Mouse (Mus musculus) adrenal gland (tissue): ENCODE results near the gene Anxa8.

Experiments used
- intact Hi-C: fragments of 180-260 bp; cut with DNase I; formaldehyde crosslinking; loops from one replicate; pipeline ENCODE4 v1.15.1; 2025

The Anxa8 gene

DNA sequence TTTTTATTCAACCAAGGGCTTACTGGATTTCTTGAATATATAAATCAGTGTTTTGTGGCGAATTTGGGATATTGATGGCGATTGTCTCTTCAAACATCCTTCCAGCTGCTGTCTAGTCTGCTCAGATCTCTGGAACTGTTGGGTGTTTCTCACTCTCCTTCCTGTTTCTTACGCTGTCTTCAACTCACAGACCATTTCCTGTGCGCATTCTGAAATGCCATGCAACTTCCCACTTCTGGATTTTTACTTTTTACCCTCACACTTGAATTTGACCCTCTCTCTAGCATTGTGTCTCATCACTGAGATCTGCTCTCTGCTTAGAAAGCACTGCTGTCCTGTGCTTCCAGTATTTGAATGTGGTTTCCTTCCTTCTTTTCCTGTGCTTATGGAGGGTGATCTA is 21.8 kb downstream of the Anxa8 start:
- intact Hi-C loops = loop anchor here (10.0 kb wide), 1 partner anchor 153 kb away; the partner anchor contains the start of gene Rbp3

DNA sequence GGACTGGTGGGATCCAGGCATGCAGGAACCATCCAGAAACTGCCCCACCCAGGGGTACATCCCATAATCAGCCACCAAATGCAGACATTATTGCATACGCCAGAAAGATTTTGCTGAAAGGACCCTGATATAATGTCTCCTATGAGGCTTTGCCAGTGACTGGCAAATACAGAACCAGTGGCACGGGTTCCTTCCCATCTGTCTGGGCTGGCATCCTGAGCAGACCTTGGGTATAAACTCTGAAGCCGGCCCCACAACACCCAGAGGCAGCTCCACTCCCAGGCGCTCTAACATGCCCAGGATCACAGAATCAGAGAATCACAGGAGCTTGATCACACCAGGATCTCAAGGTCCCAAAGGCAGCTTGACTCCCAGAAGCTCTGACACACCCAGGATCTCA is 28.5 kb downstream of the Anxa8 start:
- intact Hi-C loops = no loop called here

DNA sequence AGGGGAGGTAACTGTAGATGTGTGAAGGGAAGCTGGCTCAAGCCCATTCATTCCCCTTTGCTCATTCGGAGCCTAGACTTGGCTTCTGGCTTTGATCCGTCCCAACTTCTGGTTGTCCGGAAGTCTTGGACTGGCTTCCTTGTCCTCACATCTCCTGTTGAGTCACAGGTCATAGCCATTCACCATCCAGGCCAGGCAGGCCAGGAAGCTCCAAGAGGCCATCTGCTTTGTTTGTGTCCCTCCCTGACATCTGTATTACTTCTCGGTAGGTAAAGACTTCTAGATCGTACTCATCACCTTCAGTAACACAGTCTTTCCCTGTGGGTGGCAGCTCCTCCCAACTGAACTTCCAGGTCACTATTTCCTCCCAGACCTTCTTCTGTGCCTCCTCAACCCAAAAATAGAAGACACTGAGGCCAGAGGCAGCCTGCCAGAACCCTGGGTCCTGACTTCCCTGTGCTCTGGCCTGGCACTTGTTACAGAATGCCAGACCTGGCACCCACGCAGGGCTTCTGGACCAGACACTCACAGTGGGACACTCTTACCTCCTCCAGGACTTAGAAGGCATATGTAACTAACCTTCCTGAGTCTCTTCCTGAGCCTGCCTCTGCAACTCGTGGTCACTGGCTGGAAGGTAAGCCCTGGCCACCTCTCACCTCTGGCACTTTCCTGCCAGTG is 33.4 kb downstream of the Anxa8 start:
- intact Hi-C loops = no loop called here

DNA sequence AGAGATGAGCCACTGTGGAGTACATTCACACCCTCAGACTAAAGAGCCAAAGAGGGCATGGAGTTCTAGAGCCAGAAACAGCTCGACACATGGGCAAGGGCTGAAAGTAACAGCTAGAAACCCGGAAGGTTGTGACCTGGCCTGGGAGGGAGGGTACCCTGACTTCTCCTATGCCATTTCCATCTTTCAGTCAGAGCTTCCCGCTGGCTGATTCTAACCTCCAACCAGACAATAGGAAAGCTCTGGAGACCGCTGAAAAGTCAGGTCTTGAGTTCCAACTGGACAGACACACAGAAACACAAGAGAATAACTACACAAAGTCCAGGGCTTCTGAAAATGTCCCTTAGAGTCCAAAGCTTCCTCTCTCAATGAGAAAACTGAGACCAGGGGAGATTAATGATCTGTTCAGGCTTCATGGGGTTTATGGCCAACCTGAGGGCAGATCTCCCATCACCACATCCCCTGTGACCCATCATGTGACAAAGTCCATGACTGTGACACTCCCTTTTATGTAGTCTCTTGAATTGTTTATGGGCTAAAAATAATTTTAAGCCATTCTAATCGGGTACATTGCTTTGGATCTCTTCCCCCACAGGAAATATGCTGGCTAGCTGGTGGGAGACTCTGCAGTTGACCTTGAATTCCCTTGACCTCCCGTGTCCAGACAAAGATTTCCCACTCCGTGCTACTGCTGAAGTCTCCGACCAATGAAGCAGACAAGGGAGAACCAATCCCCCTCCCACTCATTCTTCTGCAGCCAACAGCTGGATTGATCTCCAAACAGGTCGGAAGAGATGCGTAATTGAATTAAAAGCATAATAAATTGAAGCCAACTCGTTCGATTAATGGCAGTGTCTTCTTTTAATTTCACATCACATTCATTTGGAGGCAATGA is 34.5 kb downstream of the Anxa8 start:
- intact Hi-C loops = no loop called here

DNA sequence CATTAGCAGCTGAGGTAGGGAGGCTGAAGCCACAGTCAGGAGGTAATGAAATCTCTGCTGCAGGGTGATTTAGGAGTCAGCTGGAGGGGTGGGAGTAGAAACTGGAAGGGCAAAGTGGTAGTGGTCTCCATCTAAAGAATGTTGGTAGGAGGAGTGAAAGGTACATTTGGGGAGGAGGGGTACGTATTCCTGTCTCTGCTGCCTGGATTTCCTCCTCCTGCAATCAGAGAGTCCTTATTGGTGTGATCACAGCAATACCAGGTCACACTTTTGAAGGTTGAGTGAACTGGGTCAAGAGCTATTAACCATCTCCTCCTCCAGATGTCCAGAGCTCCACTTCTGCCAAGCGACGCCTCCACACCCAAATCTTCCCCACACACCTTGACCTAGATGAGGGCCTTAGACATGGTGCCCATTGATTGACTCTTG is 35.2 kb downstream of the Anxa8 start:
- intact Hi-C loops = no loop called here

DNA sequence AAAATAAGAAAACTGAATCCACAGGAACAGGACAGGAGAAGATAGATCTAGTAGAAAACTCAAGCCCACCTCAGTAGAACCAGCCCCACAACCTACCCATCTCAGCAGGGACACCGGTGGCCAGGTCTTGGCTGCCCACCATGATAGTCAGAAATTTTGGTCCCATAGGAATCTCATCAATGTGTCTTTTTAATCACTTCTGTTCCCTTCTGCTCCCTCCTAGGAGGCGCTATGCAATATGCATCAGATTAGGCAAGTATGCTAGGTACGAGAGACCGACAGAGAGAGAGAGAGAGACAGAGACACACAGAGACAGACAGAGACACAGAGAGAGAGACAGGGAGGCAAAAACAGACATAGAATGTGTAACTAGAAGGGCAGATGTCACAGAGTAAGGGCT is 35.9 kb downstream of the Anxa8 start:
- intact Hi-C loops = no loop called here

DNA sequence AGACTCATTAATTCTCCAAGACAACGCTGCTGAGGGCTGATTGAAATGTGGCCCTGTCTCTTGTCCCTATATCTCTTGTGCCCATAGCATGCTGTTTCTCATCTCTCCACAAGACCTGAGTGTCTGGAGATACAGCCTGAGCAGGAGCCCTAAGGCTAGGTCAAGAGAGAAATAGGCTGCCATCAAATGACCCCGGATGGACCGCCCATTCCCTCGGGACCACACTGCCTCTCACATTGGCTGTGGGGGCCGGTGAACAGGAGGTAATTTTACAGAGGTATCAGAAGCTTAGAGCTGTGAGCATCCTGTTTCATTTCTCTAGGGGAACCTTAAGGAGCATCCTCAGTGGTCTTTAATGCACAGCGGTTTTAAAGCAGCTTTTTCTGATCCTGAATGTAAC is 45.4 kb downstream of the Anxa8 start:
- intact Hi-C loops = no loop called here

DNA sequence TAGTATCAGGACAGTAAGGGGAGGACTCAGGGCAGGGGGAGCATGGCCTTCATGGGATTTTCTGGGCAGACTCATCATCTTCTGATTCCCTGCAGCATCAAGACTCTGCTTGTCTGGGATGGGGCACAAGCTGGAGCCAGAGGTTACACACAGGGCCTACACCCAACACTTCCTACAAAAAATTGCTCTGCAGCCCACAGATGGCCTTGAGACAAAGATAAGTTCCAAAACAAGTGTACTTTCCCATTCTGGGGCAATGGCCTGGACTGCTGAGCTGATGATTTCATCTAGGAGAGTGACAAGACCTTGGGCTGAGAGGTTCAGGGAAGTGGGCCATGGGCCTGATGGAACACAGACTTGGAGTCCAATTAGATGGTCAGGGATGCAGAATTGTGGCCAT is 49.6 kb downstream of the Anxa8 start:
- intact Hi-C loops = no loop called here

DNA sequence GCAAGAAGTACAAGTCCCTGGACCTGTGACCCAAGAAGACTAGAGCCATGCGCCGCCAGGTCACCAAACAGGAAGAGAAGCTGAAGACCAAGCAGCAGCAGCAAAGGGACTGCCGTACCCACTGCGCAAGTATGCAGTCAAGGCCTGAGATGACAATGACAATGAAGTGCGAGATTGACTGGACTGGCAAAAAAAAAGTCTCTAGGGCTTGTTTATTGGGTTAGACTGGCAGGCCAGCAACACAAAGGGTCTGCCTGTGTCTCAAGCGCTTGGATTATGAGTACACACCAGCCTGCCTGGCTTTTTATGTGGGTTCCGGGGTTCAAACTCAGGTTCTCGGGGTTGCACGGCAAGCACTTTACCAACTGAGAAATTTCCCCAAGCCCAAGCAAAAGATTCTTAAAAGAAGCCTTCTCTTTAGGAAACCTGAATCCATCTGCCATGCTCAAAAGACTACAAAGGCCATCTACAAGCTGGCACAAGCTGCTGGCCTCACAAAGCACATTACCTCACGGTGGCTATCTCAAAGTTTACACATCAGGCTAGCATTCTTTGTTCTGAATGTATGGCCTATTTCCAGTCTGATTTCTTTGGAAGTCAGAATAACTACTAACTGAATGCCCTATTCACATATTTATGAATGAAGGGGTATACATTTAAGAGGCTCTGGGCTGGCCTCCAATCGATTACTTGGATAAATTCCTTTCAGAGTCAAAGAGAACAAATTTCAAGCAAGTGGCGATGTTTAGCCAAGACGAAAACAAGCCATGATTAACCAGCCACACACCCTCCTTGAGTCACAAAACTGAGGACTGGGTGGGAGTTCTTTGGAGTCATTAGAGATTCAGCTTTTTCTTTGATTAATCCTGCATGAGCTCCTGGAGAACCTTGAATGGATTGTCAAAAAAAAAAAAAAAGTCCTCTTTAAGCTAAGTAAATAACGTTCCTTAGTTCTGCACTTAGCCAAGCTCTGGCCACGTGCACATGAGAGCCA is 54.2 kb downstream of the Anxa8 start:
- intact Hi-C loops = no loop called here

DNA sequence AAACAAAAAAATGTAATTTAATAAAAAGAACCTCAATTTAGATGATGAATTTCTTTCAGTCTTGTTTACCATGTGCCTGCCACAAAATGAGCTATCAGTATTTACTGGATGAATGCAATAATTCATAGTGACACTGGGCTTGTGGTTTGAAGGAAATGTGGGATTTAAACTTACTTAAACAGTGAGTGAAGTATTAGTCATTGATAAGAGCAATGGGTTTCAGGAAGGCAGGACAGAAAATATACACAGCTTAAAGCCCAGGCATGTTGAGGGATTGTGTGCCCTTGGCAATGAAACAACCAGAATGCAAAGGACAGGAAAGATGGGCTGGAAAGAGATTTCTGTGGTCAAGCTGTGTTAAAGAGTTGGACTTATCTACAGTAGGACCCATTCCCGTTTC is 56.5 kb downstream of the Anxa8 start:
- intact Hi-C loops = no loop called here

DNA sequence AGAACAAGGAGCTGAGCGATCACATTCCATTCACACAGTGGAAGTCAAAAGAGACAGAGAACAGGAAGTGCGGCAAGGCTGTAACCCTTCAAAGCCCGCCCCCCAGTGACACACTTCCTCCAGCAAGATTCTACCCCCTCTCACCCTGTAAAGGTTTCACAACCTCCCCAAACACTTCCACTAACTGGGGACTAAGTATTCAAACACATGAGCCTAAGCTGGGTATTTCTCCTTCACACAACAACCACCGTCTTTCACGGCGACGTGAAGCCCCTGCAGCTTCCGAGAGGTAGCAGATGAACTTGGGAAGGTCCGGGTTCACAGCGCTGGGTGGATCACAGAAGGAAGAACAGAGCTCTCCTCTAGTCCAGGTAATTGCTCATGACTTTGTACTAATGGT is 57.1 kb downstream of the Anxa8 start:
- intact Hi-C loops = no loop called here
